Mouse (Mus musculus): ENCODE data around the gene Bcl2l14. TPM values are rescaled to one million over a fixed set of nuclear protein-coding genes. Genes with fewer than 3 reads are reported as not detected.
A peak's percentile ranks its signal among the peaks of the same experiment; 100 is the strongest.

Gene Bcl2l14
- total RNA-seq, 1 experiment from 2014 or later = 3.0 TPM

- no peak for ATAC-seq (replicated peaks; ENCODE audit: low read depth, poor library complexity, severe bottlenecking)
Observed at GRCm38 (mm10) chr6:134390837-134391236, 5.3 kb upstream of the Bcl2l14 start.

DNA sequence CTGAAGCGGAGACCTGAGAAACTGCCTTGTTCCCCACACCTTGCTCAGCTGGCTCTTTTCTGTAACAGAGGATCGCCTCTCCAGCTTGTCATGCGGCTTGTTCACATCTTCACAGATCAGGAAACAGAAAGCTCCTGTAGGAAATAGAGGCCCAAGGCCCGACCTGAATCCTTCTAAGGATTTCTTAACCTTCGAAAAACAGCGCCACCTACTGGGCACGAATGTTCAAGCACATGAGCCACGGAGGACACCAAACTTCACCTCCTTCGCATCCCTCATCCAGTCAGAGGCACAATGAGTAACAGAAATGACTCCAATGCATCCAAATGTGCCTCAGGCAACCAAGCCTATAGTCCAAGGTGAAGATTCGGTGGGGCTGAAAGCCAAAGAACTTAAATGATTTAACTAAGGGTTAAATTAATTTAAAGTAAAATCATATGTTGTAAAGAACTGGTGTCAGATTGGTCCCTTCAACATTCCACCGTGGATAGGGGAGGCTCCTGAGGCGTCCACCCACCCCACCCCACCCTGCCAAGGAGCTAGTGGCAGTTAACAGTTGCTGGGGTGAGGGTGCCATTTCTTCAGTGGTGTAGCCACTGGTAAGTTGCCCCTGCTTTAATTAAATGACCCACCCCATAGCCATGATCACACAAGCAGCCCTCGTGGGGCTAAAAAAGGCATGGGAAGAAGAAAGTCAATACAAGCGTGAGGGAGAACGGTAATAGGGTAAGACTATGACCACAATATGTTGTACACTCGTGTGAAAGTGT is 7.0 kb downstream of the Bcl2l14 start:
- peak; percentile 95 for ATAC-seq (replicated peaks; ENCODE audit: low read depth, poor library complexity, severe bottlenecking)

DNA sequence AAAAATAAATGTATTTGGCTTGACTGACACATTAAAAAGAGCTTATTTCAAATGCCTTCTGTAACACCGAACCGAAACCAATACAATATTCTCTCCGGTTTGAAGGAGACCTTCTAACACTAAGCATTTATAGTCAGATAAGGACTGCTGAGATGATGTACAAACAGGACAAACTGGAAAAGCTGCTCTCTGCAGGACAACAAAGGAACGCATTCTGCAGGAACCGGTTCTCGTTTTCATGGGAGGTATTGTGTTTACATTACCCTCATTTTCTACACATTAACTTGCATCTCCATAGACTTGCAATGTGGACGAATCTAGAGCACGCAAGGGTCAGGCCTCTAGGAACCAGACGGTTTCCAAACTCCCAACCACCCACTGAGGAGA is 7.6 kb downstream of the Bcl2l14 start:
- no peak for ATAC-seq (replicated peaks; ENCODE audit: low read depth, poor library complexity, severe bottlenecking)

- no peak for ATAC-seq (replicated peaks; ENCODE audit: low read depth, poor library complexity, severe bottlenecking)
Observed at GRCm38 (mm10) chr6:134407226-134407625, 11.1 kb downstream of the Bcl2l14 start.

GRCm38 (mm10) chr6:134413706-134414531 is 17.8 kb downstream of the Bcl2l14 start:
- peak; percentile 93 for ATAC-seq (replicated peaks; ENCODE audit: low read depth, poor library complexity, severe bottlenecking)

DNA sequence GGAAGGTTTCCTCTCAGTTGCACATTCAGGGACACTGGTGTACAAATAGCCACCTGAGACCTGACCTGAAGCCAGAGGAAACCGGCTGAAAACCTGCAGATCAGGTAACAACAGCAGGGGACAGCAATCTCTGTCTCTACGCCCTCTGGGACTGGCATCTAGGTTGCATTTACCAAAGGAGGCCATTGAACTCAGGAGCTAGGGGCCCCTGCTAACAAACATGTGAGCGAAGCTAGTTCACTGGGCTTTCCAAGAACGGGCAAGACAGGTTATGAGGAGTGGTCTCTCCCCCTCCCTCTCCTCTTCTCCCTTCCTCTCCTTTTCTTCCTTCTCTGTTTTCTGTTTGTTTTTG is 18.4 kb downstream of the Bcl2l14 start:
- no peak for ATAC-seq (replicated peaks; ENCODE audit: low read depth, poor library complexity, severe bottlenecking)

GRCm38 (mm10) chr6:134416556-134417105 is 20.5 kb downstream of the Bcl2l14 start:
- no peak for ATAC-seq (replicated peaks; ENCODE audit: low read depth, poor library complexity, severe bottlenecking)

DNA sequence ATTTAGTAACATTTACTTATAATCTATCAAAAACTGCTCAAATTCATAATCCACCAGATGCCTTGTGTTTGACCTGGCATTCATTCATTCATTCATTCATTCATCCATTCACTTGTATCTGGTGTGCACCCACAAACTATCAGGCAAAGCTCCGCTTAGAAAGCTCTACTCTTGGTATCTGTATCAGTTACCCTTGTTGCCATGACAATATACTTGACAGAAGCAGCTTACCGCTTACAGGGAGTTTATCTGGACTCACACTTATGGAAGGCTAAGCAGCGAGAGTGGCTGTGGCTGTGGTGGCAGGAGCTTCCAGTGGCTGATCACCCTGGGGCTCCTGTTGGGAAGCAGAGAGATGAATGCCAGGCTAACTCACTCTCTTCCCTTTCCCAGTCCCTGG is 21.8 kb downstream of the Bcl2l14 start:
- ATAC-seq (replicated peaks; ENCODE audit: low read depth, poor library complexity, severe bottlenecking) = 0 out of 2 replicates have a peak, but pooled peaks have one; percentile 5

- no peak for ATAC-seq (replicated peaks; ENCODE audit: low read depth, poor library complexity, severe bottlenecking)
Observed at GRCm38 (mm10) chr6:134420375-134420774, 24.3 kb downstream of the Bcl2l14 start.

- no peak for ATAC-seq (replicated peaks; ENCODE audit: low read depth, poor library complexity, severe bottlenecking)
Observed at GRCm38 (mm10) chr6:134421921-134422320, 25.8 kb downstream of the Bcl2l14 start.

DNA sequence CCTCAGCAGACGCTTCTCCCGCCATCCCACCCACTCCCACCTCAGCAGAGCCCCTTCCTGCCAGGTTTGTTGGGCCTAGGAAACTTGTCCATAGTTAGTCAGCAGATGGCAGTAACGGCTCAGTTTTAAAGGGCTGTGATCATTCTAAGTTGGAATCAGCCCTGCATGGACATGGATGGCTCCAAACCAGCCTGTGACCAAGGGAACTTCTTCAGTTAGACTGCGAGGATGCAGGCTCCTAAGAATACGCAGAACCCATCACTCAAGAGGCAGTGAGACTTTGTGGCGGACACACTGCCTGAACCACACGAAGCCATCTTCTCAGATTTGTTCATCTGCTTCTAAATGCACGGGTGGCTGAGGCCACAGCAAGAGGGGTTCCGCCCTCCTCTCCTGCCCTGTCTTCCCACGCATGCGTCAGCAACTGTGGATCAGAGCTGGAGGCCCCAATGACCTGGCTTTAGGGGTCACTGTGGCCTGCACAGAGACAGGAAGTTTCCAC is 29.1 kb downstream of the Bcl2l14 start:
- ATAC-seq (replicated peaks; ENCODE audit: low read depth, poor library complexity, severe bottlenecking) = peak; percentile 88

DNA sequence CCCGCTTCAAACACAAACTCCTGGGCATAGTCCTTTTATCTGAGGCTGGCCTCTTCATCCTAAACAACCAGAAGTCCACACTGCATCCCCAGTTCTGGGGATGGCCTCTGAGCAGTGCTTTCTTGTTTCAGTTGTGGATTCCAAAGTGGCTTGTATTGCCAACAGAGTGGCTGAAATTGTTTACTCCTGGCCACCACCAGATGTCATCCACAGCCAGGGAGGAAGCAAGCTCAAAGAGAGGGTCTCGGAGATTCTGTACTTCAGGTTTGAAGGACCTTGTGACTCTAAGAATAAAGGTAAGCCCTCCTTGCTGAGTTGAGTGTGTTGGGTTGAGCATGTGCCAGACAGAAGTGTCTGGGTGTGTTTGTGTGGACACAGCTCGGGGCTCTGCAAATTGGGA is 31.0 kb downstream of the Bcl2l14 start:
- no peak for ATAC-seq (replicated peaks; ENCODE audit: low read depth, poor library complexity, severe bottlenecking)

DNA sequence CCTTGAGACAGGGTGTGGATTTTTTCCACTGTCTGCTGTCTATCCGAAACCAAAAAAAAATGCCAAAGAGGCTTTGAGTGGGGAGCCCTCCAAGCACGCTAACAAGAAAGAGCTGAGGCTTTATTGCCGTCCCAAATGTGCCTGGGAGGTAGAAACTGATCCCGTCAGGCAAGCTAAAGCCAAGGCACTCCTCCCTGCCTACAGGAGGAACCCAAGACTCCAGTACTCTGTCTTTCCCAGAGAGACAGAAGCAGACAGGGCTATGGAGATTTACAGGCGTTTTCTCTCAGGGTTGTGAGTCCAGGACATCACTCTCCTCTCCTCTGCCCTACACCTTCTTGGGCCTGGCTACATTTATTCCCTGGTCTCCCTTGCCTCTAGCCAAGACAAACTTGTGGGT is 32.3 kb downstream of the Bcl2l14 start:
- no peak for ATAC-seq (replicated peaks; ENCODE audit: low read depth, poor library complexity, severe bottlenecking)

GRCm38 (mm10) chr6:134430161-134430799 is 34.2 kb downstream of the Bcl2l14 start:
- ATAC-seq (replicated peaks; ENCODE audit: low read depth, poor library complexity, severe bottlenecking) = no peak; the same call in 1 of the 2 replicates

DNA sequence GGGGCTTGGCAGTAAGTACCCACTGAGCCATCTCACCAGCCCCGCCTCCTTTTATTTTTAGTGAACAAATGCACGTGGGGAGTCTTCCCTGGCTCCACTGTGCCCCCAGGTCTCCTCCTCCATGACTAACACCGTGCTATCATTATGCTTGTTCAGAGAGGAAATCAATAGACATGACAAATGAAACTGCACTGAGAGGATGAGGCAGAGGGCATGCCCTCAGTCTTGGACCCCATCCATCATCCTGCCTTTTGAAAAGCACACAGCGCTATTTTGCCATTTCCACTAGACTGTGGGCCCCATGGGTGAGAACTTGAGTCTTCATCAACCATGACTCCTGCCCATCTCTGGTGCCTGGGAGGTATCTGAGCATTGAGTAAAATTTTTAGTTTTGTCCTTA is 35.5 kb downstream of the Bcl2l14 start:
- ATAC-seq (replicated peaks; ENCODE audit: low read depth, poor library complexity, severe bottlenecking) = no peak

GRCm38 (mm10) chr6:134433281-134433680 is 37.2 kb downstream of the Bcl2l14 start:
- ATAC-seq (replicated peaks; ENCODE audit: low read depth, poor library complexity, severe bottlenecking) = no peak

GRCm38 (mm10) chr6:134434044-134434443 is 37.9 kb downstream of the Bcl2l14 start:
- ATAC-seq (replicated peaks; ENCODE audit: low read depth, poor library complexity, severe bottlenecking) = no peak

GRCm38 (mm10) chr6:134434866-134435390 is 38.8 kb downstream of the Bcl2l14 start:
- ATAC-seq (replicated peaks; ENCODE audit: low read depth, poor library complexity, severe bottlenecking) = no peak

DNA sequence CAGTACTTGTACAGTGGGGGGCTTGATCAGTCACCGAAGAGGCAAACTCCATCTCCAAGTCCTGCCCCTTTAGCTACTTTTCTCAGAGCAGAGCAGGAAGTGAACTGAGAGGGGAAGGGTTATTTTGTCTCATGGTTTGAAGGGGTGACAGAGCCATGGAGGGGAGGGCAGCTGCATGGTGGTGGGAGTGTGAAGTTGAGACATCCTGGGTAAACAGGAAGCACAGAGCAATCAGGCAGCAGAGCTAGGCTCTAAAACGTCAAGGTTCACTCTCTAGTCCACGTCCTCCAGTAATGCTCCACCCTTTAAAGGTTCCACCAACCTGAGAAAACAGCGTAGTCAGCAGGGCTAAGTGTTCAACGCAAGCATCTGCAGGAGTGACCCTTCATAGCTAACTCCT is 40.8 kb downstream of the Bcl2l14 start:
- no peak for ATAC-seq (replicated peaks; ENCODE audit: low read depth, poor library complexity, severe bottlenecking)

DNA sequence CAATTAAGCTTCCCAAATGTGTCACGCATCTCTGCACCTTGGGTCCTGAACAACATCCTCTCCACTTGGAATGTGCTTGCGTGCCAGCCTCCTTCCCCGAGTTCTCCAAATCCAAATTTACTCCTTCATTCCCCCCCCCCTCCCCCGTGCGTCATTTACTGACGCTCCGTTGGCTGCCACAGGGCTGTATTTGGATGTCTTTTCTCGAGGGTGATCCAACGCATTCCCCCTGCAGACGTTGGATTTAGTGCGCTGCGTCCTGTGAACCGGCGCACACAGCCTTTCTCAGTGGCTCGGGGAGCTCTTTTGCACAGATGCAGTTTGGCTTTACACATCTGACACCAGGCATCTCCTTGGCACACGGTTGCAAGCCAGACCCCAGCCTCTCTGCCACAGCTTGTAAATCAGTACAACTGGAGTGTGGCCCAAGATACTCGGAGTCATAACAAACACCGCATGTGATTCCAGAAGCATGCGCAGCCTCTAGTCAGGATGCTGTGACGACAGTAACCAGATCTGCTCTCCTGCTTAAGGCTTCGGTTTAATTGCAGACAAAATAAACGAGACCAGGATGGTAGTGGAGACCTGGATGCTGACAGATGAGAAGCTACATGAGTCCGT is 43.4 kb downstream of the Bcl2l14 start:
- no peak for ATAC-seq (replicated peaks; ENCODE audit: low read depth, poor library complexity, severe bottlenecking)

Data from common myeloid progenitor, adult 5-6 weeks (primary cell).